Mouse (Mus musculus) cerebellum, adult 18-20 months (tissue): ENCODE results near the gene Cebpb.
"Not testable (repeated sequence)": the region's sequence is repeated elsewhere in the genome, so short reads cannot be mapped to it uniquely, and the experiment has no call there.

ENCODE experiments used
- DNase-seq, 2 experiments: peaks; one replicate each; pipeline ENCODE4 v3.0.0; 2021

The Cebpb gene

DNA sequence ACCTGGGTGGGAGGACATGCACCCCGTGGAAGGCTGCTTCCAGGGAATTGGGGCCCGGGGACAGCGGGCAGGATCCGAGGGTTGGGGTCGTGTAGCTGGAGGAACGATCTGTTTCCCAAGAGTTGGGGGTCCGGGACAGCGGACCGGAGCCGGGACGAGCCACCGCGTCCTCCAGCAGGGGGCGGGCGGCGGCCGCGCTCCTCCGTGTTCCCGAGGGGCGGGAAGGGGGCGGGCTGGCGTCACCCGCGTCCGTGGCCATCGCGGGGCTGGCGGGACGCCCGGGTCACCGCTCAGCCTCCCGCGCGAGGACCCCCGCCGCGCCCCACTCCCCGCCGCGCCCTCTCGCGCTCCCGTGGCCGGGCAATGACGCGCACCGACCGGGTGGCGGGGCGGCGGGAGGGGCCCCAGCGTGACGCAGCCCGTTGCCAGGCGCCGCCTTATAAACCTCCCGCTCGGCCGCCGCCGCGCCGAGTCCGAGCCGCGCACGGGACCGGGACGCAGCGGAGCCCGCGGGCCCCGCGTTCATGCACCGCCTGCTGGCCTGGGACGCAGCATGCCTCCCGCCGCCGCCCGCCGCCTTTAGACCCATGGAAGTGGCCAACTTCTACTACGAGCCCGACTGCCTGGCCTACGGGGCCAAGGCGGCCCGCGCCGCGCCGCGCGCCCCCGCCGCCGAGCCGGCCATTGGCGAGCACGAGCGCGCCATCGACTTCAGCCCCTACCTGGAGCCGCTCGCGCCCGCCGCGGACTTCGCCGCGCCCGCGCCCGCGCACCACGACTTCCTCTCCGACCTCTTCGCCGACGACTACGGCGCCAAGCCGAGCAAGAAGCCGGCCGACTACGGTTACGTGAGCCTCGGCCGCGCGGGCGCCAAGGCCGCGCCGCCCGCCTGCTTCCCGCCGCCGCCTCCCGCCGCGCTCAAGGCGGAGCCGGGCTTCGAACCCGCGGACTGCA, at the start of gene Cebpb:
Cebpb (plus strand) TSS at position 418 of the 954 bp plus-strand sequence.
- peak; percentile 53 to 79 for DNase-seq

DNA sequence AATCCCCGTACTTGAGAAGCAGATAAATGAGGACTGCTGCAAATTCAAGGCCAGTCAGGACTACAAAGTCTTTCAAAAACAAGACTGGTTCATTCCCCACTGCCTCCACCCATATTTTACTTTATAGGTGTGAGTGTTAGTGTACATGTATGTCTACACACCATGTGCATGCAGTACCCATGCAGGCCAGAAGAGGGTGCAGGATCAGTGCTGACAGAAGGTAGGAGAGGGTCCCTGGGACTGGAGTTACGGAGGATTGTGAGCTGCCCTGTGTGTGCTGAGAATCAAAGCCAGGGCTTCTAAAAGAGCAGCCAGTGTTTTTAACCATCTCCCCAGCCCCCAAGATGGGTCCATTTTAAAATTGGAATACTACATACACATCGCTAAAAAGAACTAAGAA, 48.4 kb upstream of the Cebpb start:
- no peak for DNase-seq

DNA sequence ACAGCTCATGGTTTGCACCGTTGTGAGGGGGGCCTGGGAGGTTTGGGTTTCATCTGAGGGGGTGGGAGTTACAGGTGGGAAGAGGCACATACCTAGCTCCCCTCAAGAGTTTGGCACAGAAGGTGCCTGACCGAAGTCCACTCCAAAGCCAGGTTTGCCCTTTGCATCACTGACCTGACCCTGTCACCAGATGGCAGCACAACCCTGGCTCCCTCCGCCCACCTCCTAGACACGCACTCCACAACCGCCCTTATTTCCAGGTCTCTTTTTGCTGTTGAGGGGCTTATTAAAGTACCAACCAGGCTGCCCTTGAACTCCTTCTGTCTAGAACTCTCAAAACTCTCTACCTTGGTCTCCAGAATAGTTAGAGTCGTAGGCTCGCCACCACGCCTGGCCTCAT, 47.4 kb upstream of the Cebpb start:
- DNase-seq: peak in 1 of 2 experiments; percentile 31

DNA sequence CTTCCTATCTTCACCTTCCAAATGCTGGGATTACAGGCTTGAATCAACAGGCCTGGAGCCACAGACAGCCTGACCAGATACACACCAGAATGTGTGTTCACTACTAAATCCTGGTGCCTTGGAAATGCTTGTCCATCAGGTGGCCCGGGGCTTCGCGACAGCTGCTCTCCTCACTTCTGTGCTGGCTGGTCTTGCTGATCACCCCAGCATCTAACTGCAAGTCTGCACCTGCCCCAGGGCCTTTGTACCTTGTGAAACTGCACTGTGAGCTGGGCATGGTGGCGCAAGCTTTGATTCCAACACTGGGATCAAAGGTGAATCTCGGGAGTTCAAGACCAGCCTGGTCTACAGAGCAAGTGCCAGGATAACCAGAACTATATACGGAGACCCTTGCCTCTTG, 46.6 kb upstream of the Cebpb start:
- no peak for DNase-seq

DNA sequence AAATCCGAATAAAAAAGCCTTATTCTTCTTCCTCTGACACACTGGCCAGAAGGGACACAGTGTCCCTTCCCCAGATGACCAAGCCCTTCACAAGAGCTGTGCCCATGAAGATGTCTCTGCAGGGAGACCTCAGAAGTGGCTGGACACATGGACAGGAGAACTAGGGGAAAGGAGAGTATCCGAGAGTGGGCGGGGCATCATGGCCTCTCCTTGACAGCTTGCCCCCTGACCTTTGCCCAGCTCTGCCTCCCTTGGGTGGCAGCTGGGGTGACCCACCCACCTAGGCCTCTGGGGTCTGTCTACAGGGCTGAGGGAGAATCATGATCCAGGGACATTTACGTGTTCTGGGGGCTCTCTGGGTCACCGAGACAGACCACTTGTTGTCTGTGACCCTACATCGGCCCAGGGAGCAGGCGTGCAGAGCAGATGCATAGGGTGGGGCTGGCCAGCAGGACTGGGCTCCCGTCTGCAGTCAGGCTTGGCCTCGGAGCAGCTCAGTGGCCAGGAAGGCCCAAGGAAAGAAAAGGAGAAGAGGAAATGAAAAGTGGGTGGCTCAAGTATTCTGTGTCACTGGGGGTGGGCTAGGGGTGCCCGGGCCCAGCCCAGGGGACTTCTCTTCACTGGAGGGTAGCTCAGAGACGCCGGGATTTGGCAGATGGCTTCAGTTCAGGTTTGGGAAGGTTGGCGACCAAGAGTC, 45.2 kb upstream of the Cebpb start:
- DNase-seq: not testable (repeated sequence)

DNA sequence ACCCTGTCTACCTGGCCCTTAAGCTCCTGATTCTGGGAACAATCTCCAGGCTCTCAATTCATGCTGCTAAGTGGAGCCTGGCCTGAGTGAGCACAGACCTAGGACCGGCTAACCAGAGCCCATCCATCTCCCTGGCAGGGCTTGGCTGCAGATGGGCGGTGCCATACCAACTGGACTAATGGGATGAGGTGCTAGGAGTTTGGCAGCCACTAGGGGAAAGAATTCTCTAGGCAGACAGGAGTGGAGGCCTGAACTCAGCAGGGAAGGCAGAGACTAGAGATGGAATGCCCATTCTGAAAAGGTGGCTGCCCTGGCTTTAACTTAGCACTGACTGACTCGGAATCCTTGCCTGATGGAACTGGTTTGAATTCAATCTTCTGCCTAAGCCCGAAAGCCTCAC, 42.3 kb upstream of the Cebpb start:
- no peak for DNase-seq

DNA sequence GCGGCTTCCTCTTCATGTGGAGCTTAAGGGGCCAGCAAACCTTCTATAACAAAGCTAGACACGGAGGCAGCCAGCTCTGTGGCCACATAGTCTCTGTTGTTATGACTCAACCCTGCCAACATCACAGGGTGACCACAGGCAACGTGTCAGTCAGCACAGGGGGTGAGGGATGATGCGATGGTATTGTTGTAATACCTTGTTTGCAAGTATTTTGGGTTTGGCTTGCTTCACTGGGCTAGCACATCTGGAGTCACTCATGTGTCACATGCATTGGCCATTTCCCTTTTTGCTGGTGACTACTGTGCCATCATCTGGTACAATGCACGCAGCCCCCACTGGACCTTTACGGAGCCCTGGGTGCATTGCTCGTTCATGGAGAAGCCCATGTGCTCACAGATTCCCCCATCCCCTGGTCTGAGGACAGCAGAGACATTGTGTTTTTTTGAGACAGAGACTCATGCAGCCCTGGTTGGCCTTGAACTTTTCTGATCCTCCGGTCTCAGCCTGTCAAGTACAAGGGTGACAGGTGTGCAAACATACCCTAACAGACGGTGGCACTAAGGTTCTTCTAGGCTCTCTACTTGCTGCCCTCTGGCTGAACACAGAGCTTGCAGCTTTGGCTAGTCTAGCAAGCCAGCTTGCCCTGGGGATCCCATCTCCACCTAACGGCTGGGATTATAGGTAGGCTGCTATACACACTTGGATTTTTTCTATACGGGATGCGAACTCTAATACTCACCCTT, 39.3 kb upstream of the Cebpb start:
- DNase-seq: no peak

DNA sequence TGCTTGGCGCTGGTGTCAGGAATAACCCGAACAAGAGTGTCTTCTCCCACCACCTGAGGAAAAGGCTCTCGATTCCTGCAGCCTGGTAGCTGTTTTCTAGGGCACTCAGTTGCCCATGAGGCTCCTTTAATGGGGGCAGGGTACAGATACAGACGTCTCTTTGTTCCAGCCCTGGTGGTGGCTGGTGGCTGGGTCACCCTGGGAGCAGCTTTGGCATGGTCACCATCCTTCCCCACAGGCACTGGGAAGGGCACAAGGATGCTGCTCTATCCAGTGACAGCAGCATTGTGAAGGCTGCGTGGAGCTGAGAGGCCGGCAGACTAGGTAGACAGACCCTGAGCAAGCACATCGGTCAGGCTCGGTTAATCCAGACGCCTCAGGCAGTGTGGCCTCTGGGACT, 37.1 kb upstream of the Cebpb start:
- DNase-seq: no peak

DNA sequence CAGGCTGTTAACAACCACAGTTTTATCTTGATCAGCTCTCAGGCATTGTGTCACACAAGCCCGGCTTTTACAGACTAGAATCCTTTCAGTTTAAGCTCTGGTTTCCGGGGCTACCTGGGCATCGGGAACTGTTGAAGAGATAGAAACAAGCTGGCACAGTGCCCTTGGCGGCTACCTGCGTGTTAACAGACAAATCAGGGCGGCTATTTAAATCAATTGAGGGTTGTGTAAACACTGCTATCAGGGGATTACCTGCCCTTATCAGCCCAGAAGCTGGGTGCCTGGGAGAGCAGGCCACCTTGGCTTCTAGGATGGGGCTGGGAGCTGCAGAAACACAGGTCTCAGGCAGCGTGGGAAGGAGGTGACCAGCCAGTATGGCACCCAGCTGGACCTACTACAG, 36.0 kb upstream of the Cebpb start:
- no peak for DNase-seq

DNA sequence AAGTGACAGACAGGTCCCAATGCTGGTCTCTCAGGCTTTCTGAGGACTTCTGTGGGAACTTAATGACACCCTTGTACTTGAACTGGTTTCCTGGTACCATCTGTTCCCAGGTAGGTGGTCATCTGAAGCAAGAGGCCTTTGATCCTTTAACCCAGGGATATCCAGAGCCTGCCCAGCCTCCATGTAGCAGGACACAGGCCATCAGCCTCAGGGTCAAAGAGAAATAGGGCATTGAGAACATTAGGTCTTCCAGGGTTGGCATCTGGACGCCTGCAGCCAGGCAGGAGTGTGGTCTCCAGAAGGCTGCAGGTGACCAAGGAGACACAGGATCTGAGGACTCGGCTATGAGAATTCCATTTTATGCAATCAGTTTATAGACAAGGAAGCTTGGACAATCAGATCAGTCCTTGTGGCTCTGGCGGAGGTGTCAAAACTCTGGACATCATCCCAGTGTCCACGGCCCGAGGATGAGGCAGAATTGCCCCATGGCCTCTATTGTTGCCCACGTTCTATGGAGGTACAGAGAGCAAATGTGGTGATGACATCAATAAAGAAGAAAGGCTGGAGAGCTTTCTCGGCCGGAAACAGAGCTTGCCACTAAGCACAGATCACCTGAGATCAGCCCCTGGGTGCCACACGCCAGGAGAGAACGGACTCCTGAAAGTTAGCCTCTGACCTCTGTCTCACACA, 33.7 kb upstream of the Cebpb start:
- no peak for DNase-seq

DNA sequence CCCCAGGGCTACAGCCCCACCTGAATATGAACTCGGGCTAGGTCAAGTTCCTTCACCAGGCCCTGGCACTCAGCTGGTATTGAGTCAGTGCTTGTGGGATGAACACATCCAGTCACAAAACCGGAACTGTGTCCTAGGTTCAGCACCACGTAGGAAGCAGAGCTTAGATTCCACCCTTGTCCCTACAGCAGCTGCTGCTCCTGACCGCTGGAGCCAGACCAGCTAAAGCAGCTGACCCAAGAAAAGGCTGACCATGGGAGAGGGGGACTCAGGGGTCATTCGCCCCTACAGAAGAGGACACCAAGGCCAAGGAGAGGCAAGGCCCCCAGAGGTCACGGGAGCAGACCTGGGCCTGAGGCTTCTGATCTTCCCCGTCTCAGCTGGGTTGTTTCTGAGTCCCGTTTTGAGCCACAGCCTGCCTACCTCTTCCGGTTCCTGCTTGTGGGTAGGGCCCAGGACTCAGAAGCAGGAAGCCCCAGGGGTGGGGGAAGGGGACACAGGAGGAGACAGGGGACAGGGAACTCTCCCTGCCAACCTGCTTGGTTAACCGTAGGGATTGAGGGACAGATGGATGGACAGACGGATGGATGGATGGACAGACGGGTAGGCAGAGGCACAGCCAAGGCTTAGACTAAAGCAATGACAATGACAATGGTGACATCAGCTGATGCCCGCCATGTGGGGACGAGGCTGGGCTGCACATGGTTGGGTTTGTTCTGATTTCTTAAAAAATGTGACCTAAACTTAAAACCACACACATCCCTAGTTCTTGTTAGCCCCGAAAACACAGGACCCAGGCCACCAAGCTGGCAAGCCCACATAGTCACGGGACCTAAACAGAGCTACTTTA, 31.9 kb upstream of the Cebpb start:
- no peak for DNase-seq

DNA sequence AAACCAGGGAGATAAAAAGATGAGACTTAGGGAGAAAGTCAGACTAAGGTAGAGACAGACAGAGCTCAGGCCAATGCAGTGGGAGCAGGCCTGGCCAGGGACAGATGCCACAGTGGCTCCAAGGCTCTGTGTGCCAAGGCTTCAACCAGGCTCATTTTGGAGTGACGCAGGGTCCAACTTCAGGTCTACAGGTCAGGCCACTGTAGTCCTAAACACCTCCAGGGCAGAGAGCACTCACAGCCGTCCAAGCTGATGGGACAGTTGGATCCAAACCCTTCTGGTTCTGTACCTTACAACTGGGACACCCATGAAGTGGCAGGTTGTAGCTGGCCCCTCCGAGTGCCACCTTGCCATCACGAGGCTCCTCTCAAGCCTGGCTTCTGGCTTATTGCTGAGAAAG, 30.7 kb upstream of the Cebpb start:
- no peak for DNase-seq

DNA sequence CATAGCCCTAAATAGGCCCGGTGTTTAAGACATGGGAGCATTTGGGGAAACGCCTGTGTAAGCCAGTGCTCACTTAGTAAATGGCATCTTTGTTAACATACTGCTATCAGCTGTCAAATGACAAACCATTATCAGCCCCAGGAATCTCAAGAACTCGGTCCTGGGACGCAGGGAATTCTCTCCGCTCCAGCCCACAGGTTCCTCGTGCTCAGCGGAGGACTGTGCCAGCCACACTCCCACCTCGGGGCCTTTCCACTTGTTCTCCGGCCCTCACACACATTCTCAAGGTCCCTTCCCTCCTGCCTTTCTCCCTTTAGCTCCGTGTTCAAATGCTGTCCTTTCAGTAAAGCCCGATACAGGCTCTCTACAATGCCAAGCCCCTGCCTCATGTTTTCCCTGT, 30.0 kb upstream of the Cebpb start:
- no peak for DNase-seq

DNA sequence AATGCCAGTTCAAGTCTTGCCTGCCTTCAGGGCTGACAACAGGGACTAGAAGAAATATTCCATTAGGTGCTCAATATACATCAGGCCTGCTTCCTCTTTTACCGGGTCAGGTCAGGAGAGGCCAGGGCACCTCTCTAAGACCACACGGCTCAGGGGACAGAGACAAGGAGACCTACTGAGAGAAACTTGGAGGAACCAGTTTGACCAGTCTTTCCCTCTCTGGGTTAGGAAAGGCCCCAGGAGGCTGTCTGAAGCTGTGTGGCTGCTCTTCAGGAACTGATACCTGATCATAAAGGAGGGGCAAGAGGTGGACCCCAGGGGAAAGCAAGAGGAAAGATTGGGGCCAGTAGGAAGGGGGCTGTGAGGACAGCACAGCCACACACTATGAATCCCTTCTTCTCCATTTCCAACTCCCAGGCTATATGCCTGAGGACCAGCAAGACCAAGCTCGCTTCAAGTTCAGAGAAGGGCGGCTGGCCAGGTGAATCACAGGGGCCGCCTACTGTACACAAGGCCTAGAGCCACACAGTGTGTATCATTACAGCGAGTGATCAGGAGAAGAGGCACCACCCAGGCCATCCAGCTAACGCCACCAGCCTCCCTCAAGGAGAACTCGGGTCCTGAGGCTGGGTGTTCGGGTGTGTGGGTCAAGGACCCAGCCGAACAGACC, 29.4 kb upstream of the Cebpb start:
- DNase-seq: no peak

DNA sequence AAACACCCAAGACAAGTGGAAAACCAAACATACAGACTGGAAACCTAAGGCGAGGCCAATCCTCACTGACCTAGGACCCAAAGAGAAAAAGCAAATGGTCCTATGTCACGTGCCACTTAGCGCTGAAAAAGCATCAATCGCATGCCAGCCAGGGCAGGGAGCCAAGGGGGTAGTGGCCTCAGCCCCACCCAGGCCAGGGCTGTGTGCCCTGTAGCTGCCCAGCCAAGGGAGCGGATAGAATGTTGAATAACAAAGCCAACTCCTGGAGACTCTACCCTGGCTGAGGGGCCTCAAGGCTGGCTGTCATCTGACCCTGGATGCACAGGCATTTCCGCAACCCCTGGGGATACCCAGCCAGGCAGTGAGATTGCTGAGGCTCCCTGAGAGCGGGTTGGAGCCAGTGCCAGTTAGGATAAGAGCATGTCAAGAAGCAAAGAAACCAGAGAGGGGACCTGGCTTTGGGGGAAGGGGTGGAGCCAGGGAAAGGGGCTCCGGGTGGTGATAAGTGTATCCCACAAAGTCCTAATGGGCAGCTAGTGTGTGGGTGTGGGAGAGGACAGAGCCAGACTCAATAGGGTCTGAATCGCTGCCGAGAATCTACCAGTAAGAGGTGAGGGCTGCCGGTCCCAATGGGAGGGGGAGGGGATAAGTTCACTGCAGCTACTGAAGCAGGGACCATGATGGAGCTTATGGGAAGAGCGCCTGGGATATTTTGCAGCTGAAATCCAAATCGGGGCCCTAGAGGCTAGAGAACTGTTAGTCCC, 28.7 kb upstream of the Cebpb start:
- DNase-seq: peak; percentile 41 to 54

DNA sequence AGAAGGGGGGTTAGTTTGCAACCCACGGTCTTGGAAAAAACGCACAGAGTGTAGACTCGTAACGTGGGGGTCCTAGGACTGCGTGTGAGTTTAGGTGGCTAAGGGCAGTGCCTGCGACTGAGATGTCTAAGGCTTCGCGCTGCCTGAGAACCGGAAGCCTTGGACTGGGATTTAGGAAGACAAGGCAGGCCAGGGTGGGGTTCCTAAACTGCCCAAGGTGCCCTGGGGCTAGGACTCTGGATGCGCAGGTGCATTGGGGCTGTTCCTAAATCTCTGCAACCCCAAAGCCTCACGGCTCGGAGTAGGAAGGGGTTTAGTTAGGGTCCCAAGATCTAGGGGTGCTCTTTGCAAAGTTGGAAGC, 28.1 kb upstream of the Cebpb start:
- DNase-seq: peak in 1 of 2 experiments; percentile 25

DNA sequence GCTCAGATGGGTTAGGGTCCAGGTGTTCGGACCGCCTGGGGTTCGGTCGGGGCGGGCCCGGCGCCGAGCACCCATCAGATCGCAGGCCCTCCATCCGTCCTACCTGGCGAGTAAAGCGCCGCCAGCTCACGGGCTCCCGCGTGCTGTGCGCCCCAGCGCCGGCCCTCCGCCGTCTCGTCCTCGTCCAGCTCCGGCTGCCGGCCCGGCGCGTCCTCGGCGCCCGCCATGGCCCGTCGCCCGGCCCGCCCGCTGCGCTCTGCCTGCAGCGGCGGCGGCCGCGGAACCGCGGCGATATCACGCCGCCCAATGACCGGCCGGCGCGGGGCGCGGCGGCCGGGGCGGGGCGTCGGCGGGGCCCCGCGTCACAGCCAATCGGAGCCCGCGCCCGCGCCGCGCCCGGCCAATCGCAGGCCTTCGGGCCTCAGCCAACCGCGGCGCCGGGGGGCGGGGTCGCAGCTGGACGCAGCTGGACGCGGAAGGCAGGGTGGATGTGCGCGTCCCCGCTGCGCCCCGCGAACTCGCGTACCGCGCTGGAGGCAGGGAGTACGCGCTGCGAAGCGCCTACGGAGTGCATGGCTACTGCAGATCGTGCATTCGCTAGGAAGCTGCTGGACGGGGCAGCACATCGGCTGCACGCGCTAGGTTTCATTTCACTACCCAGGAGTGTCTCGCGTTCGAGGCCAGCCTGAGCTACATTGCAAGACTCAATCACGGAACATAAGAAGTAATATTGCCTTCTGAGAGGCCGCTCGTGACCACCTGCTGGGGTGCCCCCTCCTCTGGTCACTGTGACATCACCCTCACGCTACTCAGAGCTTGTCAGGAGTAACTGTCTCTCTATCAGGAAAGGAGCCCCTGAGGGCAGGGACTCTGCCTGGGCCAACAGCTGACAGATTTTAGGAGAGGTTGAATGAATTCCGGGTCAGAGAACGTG, 27.2 kb upstream of the Cebpb start, which contains the start of gene Gm20431:
Gm20431 (minus strand) TSS at position 227 of the 934 bp plus-strand sequence.
- DNase-seq: peak; percentile 90 to 96

DNA sequence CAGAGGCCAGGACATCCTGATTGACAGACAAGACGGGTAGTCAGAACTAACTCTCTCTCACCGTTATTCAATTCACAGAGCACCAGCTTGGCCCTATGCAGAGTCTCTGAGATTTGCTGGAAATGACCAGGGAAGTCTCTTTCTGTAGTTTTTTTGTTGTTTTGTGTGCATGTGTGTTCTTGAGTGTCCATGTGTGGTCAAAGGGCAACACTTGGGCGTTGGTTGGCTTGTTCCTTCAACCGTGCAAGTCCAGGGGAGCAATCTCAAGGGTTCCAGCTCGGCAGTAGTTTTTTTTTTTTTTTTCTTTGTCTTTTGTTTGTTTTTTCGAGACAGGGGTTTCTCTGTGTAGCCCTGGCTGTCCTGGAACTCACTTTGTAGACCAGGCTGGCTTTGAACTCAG, 26.0 kb upstream of the Cebpb start:
- no peak for DNase-seq
